Mouse (Mus musculus) erythroblast, embryonic 14.5 days (primary cell): ENCODE measurements around the gene Acsm3. TPM values are rescaled to one million over a fixed set of nuclear protein-coding genes. Genes with fewer than 3 reads are reported as not detected.

ENCODE experiments used
- H3K27me3 ChIP-seq: 2 replicates; pipeline ENCODE4 v1.6.1; 2012; ENCODE audit warnings: inconsistent platforms; ENCODE audit not compliant: control insufficient read depth
- H3K36me3 ChIP-seq: 2 replicates; pipeline ENCODE4 v1.6.1; 2012; ENCODE audit warnings: mild to moderate bottlenecking, inconsistent platforms; ENCODE audit not compliant: control insufficient read depth
- H3K4me1 ChIP-seq: 2 replicates; pipeline ENCODE4 v1.6.1; 2012; ENCODE audit warnings: inconsistent platforms; ENCODE audit not compliant: control insufficient read depth
- H3K4me3 ChIP-seq: replicated peaks from 2 replicates; pipeline ENCODE3; 2012; ENCODE audit warnings: moderate library complexity, mild to moderate bottlenecking, inconsistent platforms
- H3K9me3 ChIP-seq: 2 replicates; pipeline ENCODE4 v1.6.1; 2012; ENCODE audit warnings: low read length, inconsistent platforms, mixed read lengths; ENCODE audit not compliant: control insufficient read depth
- GATA1 ChIP-seq: IDR thresholded peaks from 2 replicates; pipeline ENCODE4 v1.6.1; 2012; ENCODE audit warnings: low read length, inconsistent platforms, mixed read lengths
- TAL1 ChIP-seq: IDR thresholded peaks from 3 replicates; pipeline ENCODE4 v1.6.1; 2012; ENCODE audit warnings: low read length, inconsistent platforms, mixed read lengths
- polyA plus RNA-seq: library from polyadenylated mRNA; stranded (reverse); fragments of >175 nt; gene quantifications from 2 replicates; pipeline ENCODE4 v1.2.3, GENCODE M21; 2012

Gene Acsm3
- polyA plus RNA-seq, 1 experiment, result not detected

DNA sequence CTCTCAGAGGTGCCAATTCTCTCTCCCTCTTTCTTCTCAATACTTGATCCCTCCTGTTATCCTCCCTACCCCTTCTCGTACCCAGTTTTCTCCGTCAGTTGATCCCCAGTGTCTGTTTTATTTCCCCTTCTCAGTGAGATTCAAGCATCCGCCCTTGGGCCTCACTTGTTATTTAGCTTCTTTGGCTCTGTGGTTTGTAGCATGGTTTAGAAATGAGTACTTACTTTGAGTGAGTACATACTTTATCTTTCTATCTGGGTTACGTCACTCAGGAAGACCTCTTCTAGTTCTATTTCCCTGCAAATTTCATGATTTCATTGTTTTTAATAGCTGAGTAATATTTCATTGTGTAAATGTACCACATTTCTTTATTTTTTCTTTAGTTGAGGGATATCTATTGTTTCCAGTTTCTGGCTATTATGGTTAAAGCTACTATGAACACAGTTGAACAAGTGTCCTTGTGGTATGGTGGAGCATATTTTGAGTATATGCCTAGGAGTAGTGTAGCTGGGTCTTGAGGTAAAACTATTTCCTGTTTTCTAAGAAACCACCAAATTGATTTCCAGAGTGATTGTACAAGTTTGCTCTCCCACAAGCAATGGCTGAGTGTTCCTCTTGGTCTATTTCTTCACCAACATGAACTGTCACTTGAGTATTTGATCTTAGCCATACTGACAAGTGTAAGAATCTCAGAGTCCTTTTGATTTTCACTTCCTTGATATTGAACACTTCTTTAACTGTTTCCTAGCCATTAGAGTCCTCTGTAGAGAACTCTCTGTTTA is 75.5 kb downstream of the Acsm3 start:
- H3K9me3 ChIP-seq, result no peaks in the 10 kb centered on the region
- H3K36me3 ChIP-seq, result peaks cover 25% of the 10 kb centered on the region
- no peak for TF ChIP-seq TAL1
- TF ChIP-seq GATA1, result no peak
- no peaks in the 10 kb centered on the region for H3K4me1 ChIP-seq
- no peak overlapping the region for H3K4me3 ChIP-seq
- no peaks in the 10 kb centered on the region for H3K27me3 ChIP-seq

Other genes with a start within 250 kb of the Acsm3 start
- gene Acsm5, start 241.5 kb upstream of the Acsm3 start, polyA plus RNA-seq, result not detected in 2 replicates
- gene Pdilt, start 237.4 kb upstream of the Acsm3 start, polyA plus RNA-seq, result not detected in 2 replicates
- not detected in 2 replicates for gene Acsm2, start 206.6 kb upstream of the Acsm3 start, polyA plus RNA-seq
- not detected in 2 replicates for gene Acsm1, start 153.9 kb upstream of the Acsm3 start, polyA plus RNA-seq
- gene Acsm4, start 70.9 kb upstream of the Acsm3 start, polyA plus RNA-seq, result not detected in 2 replicates
- 0.38 and 0.64 TPM in 2 replicates for gene Thumpd1, start 40.1 kb upstream of the Acsm3 start, polyA plus RNA-seq
- gene Rexo5, start 33.1 kb downstream of the Acsm3 start, polyA plus RNA-seq, result 0.24 and 0.56 TPM in 2 replicates
- 0.02 and 0.08 TPM in 2 replicates for gene Eri2, start 33.1 kb downstream of the Acsm3 start, polyA plus RNA-seq
- gene Lyrm1, start 134.9 kb downstream of the Acsm3 start, polyA plus RNA-seq, result 0.17 and 0.22 TPM in 2 replicates
- 0.36 and 0.43 TPM in 2 replicates for gene Dcun1d3, start 135.4 kb downstream of the Acsm3 start, polyA plus RNA-seq